Mouse (Mus musculus) adrenal gland (tissue): ENCODE measurements around the gene A630095N17Rik.

Experiments
- intact Hi-C: fragments of 180-260 bp; cut with DNase I; formaldehyde crosslinking; loops from one replicate; pipeline ENCODE4 v1.15.1; 2025
- long read RNA-seq, 2 experiments: library from polyadenylated mRNA; unstranded; transcript quantifications; one replicate each; pipeline ENCODE4 v2.0.0; 2020; ENCODE audit warnings: borderline replicate concordance in 1 of 2; ENCODE audit not compliant: insufficient replicate concordance in 1 of 2

The A630095N17Rik gene
- long read RNA-seq, experiment 1 = 0 reads
- long read RNA-seq, experiment 2 = 0 reads

- intact Hi-C loops = no loop called here
These were observed at the start of gene A630095N17Rik for GRCm38 (mm10) chr1:75231664-75232152. Gene A630095N17Rik, minus strand, starts transcription at chr1:75232102.

- intact Hi-C loops = no loop called here
These were observed 46.3 kb upstream of the A630095N17Rik start, which contains the start of gene Resp18 for GRCm38 (mm10) chr1:75278228-75278627. Gene Resp18, minus strand, starts transcription at chr1:75278415.

GRCm38 (mm10) chr1:75277195-75278188, 45.6 kb upstream of the A630095N17Rik start:
- intact Hi-C loops = no loop called here

- intact Hi-C loops = no loop called here
These were observed 32.4 kb upstream of the A630095N17Rik start, which contains the start of gene Ptprn for GRCm38 (mm10) chr1:75264091-75264880. Gene Ptprn, minus strand, starts transcription at chr1:75264502.

- intact Hi-C loops = no loop called here
These were observed 31.4 kb upstream of the A630095N17Rik start for GRCm38 (mm10) chr1:75262969-75263951.

GRCm38 (mm10) chr1:75261278-75261677, 29.4 kb upstream of the A630095N17Rik start:
- intact Hi-C loops = no loop called here

GRCm38 (mm10) chr1:75255516-75256046, 23.7 kb upstream of the A630095N17Rik start:
- intact Hi-C loops = loop anchor here (10.0 kb wide), 1 partner anchor 311 kb away; no protein-coding TSS in a partner anchor

- intact Hi-C loops = loop anchor here (10.0 kb wide), 1 partner anchor 310 kb away; no protein-coding TSS in a partner anchor
These were observed 22.7 kb upstream of the A630095N17Rik start for GRCm38 (mm10) chr1:75254625-75255013.

GRCm38 (mm10) chr1:75253849-75254624, 22.1 kb upstream of the A630095N17Rik start:
- intact Hi-C loops = loop anchor here (10.0 kb wide), 1 partner anchor 309 kb away; no protein-coding TSS in a partner anchor

- intact Hi-C loops = loop anchor here (10.0 kb wide), 1 partner anchor 308 kb away; no protein-coding TSS in a partner anchor
These were observed 21.1 kb upstream of the A630095N17Rik start for GRCm38 (mm10) chr1:75253029-75253428.

- intact Hi-C loops = loop anchor here (10.0 kb wide), 1 partner anchor 308 kb away; no protein-coding TSS in a partner anchor
These were observed 20.4 kb upstream of the A630095N17Rik start for GRCm38 (mm10) chr1:75252308-75252707.

- intact Hi-C loops = loop anchor here (10.0 kb wide), 1 partner anchor 307 kb away; no protein-coding TSS in a partner anchor
These were observed 19.4 kb upstream of the A630095N17Rik start for GRCm38 (mm10) chr1:75251112-75251970.

- intact Hi-C loops = loop anchor here (10.0 kb wide), 1 partner anchor 306 kb away; no protein-coding TSS in a partner anchor
These were observed 18.6 kb upstream of the A630095N17Rik start for GRCm38 (mm10) chr1:75250498-75250897.

GRCm38 (mm10) chr1:75248041-75248772, 16.3 kb upstream of the A630095N17Rik start:
- intact Hi-C loops = no loop called here

GRCm38 (mm10) chr1:75247071-75247930, 15.4 kb upstream of the A630095N17Rik start:
- intact Hi-C loops = no loop called here

GRCm38 (mm10) chr1:75244836-75245235, 12.9 kb upstream of the A630095N17Rik start:
- intact Hi-C loops = no loop called here
